Mouse (Mus musculus): Measurements from ENCODE around the gene Zfp52.

GRCm38 (mm10) chr17:21506258-21506657, 29.1 kb upstream of the Zfp52 start:
- TF ChIP-seq CTCF (IDR thresholded peaks at IDR 0.05; ENCODE audit: low read depth) (no peak), EP300 (IDR thresholded peaks at IDR 0.05; ENCODE audit: low read depth) (no peak)
